Mouse (Mus musculus): Measurements from ENCODE around the gene Rnls. TPM values are rescaled to one million over a fixed set of nuclear protein-coding genes. Genes with fewer than 3 reads are reported as not detected.

The Rnls gene
- total RNA-seq, 2 experiments from 2014 or later, result 0.98 to 1.5 TPM

GRCm38 (mm10) chr19:33240386-33240785 is 151.7 kb downstream of the Rnls start:
- Histone ChIP-seq H3K4me3 (no peak overlapping the region), H3K27ac (no peak overlapping the region)
- TF ChIP-seq CTCF (conservative IDR thresholded peaks at IDR 0.05), result no peak
- peak; percentile 32 to 45 for DNase-seq (ENCODE audit: low spot score in 2 of 2)

- Histone ChIP-seq H3K4me3 (no peak overlapping the region), H3K27ac (no peak overlapping the region)
- DNase-seq (ENCODE audit: low spot score in 2 of 2), result no peak
- TF ChIP-seq CTCF (conservative IDR thresholded peaks at IDR 0.05), result no peak
Measured at GRCm38 (mm10) chr19:33232902-33233301, 159.2 kb downstream of the Rnls start.

GRCm38 (mm10) chr19:33231303-33231702 is 160.8 kb downstream of the Rnls start:
- Histone ChIP-seq H3K4me3 (no peak overlapping the region), H3K27ac (no peak overlapping the region)
- no peak for DNase-seq (ENCODE audit: low spot score in 2 of 2)
- no peak for TF ChIP-seq CTCF (conservative IDR thresholded peaks at IDR 0.05)

- Histone ChIP-seq H3K27ac (no peak overlapping the region), H3K4me3 (no peak overlapping the region)
- peak; percentile 96 for TF ChIP-seq CTCF (conservative IDR thresholded peaks at IDR 0.05)
- peak; percentile 74 to 81 for DNase-seq (ENCODE audit: low spot score in 2 of 2)
Measured at GRCm38 (mm10) chr19:33227004-33227403, 165.1 kb downstream of the Rnls start.

- TF ChIP-seq CTCF (conservative IDR thresholded peaks at IDR 0.05), result peak; percentile 73
- DNase-seq (ENCODE audit: low spot score in 2 of 2), result no peak
- Histone ChIP-seq H3K4me3 (no peak overlapping the region), H3K27ac (no peak overlapping the region)
Measured at GRCm38 (mm10) chr19:33225858-33226705, 166.0 kb downstream of the Rnls start.

- Histone ChIP-seq H3K4me3 (no peak overlapping the region), H3K27ac (peak overlapping the region; percentile 81; the same call in 1 of the 2 replicates)
- DNase-seq (ENCODE audit: low spot score in 2 of 2), result no peak
- no peak for TF ChIP-seq CTCF (conservative IDR thresholded peaks at IDR 0.05)
Measured at GRCm38 (mm10) chr19:33225002-33225376, 167.1 kb downstream of the Rnls start.

- Histone ChIP-seq H3K27ac (peak overlapping the region; percentile 81), H3K4me3 (peak overlapping the region; percentile 42)
- no peak for TF ChIP-seq CTCF (conservative IDR thresholded peaks at IDR 0.05)
- DNase-seq (ENCODE audit: low spot score in 2 of 2), result peak; percentile 68 to 91
Measured at GRCm38 (mm10) chr19:33224181-33225001, 167.7 kb downstream of the Rnls start.

GRCm38 (mm10) chr19:33223766-33224165 is 168.3 kb downstream of the Rnls start:
- Histone ChIP-seq H3K27ac (peak overlapping the region; percentile 79), H3K4me3 (peak overlapping the region; percentile 42)
- DNase-seq (ENCODE audit: low spot score in 2 of 2), result no peak
- no peak for TF ChIP-seq CTCF (conservative IDR thresholded peaks at IDR 0.05)

- no peak overlapping the region; the same call in 1 of the 2 replicates for H3K4me3 ChIP-seq
- DNase-seq (ENCODE audit: low spot score in 2 of 2), result no peak
- peak overlapping the region; percentile 79 for H3K27ac ChIP-seq
- TF ChIP-seq CTCF (conservative IDR thresholded peaks at IDR 0.05), result no peak
Measured at GRCm38 (mm10) chr19:33223276-33223675, 168.8 kb downstream of the Rnls start.

GRCm38 (mm10) chr19:33222595-33223223 is 169.4 kb downstream of the Rnls start:
- DNase-seq (ENCODE audit: low spot score in 2 of 2), result no peak
- no peak overlapping the region for H3K27ac ChIP-seq
- no peak for TF ChIP-seq CTCF (conservative IDR thresholded peaks at IDR 0.05)
- H3K4me3 ChIP-seq, result no peak overlapping the region

GRCm38 (mm10) chr19:33217791-33218300 is 174.2 kb downstream of the Rnls start:
- no peak overlapping the region for H3K27ac ChIP-seq
- no peak for TF ChIP-seq CTCF (conservative IDR thresholded peaks at IDR 0.05)
- no peak overlapping the region for H3K4me3 ChIP-seq

GRCm38 (mm10) chr19:33209709-33210108 is 182.4 kb downstream of the Rnls start:
- DNase-seq (ENCODE audit: low spot score in 2 of 2), result no peak
- Histone ChIP-seq H3K4me3 (no peak overlapping the region), H3K27ac (no peak overlapping the region)
- TF ChIP-seq CTCF (conservative IDR thresholded peaks at IDR 0.05), result no peak

More at GRCm38 (mm10) chr19:33217791-33218300, 174.2 kb downstream of the Rnls start:
- DNase-seq (ENCODE audit: low spot score in 2 of 2), result no peak
